Mouse (Mus musculus): ENCODE measurements at regions not wholly inside any gene's neighbourhood (a gene's known extent, or its start where the extent isn't known, plus 50 kb on each side); places are given as distances from the start of the nearest gene placed in this dataset.

DNA sequence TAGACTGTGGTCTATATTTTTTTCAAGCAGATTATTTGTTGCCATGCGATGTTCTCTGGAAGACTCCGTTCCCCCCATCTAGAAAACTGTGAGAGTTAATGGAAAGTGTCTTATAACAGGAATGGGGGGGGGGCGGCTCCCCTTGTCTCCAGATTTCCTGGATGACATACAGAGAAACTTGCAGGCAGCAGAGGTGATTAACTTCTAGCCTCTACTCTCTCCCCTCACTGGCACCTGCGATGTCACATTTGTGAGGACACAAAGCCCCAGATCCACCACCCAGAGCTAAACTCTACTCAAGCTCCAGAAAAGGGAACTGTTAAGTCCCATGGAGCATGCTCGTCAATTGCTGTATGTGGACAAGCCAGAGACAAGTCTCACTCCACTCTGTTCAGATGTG, 267.6 kb downstream of the Fam49a start:
- no peak for TF ChIP-seq POLR2A (IDR thresholded peaks at IDR 0.05; ENCODE audit: borderline replicate concordance, extremely low read depth, insufficient read depth, insufficient read length, poor library complexity, severe bottlenecking)
- TF ChIP-seq CTCF (IDR thresholded peaks at IDR 0.05; ENCODE audit: borderline replicate concordance, extremely low read depth, insufficient read depth, insufficient read length) = no peak

All from brain, embryonic 14.5 days (tissue).